Mouse (Mus musculus): ENCODE measurements around the gene Serpinb5.
"Not testable (repeated sequence)": the region's sequence is repeated elsewhere in the genome, so short reads cannot be mapped to it uniquely, and the experiment has no call there.

Gene Serpinb5

GRCm38 (mm10) chr1:106860847-106861246 lies at the start of gene Serpinb5:
Serpinb5 (plus strand) TSS chr1:106861173.
- DNase-seq, result no peak

- no peak for DNase-seq
Measured at GRCm38 (mm10) chr1:106814864-106815263, 46.1 kb upstream of the Serpinb5 start.

GRCm38 (mm10) chr1:106815265-106815664 lies 45.7 kb upstream of the Serpinb5 start:
- no peak for DNase-seq

- DNase-seq, result no peak
Measured at GRCm38 (mm10) chr1:106816766-106817165, 44.2 kb upstream of the Serpinb5 start.

GRCm38 (mm10) chr1:106818323-106818722 lies 42.6 kb upstream of the Serpinb5 start:
- peak; percentile 59 for DNase-seq

- DNase-seq, result peak; percentile 16
Measured at GRCm38 (mm10) chr1:106822297-106822696, 38.7 kb upstream of the Serpinb5 start.

- DNase-seq, result no peak
Measured at GRCm38 (mm10) chr1:106828784-106829183, 32.2 kb upstream of the Serpinb5 start.

- no peak for DNase-seq
Measured at GRCm38 (mm10) chr1:106865543-106865942, 4.6 kb downstream of the Serpinb5 start.

- DNase-seq, result no peak
Measured at GRCm38 (mm10) chr1:106866029-106866428, 5.1 kb downstream of the Serpinb5 start.

- DNase-seq, result no peak
Measured at GRCm38 (mm10) chr1:106866768-106867167, 5.8 kb downstream of the Serpinb5 start.

- DNase-seq, result no peak
Measured at GRCm38 (mm10) chr1:106869986-106870385, 9.0 kb downstream of the Serpinb5 start.

- DNase-seq, result no peak
Measured at GRCm38 (mm10) chr1:106875193-106875886, 14.4 kb downstream of the Serpinb5 start.

- no peak for DNase-seq
Measured at GRCm38 (mm10) chr1:106876147-106876546, 15.2 kb downstream of the Serpinb5 start.

- DNase-seq, result no peak
Measured at GRCm38 (mm10) chr1:106882723-106883122, 21.8 kb downstream of the Serpinb5 start.

- no peak for DNase-seq
Measured at GRCm38 (mm10) chr1:106883369-106883768, 22.4 kb downstream of the Serpinb5 start.

GRCm38 (mm10) chr1:106883812-106884211 lies 22.8 kb downstream of the Serpinb5 start:
- peak; percentile 35 for DNase-seq

GRCm38 (mm10) chr1:106895142-106895541 lies 34.2 kb downstream of the Serpinb5 start:
- not testable (repeated sequence) for DNase-seq

GRCm38 (mm10) chr1:106901406-106901805 lies 40.4 kb downstream of the Serpinb5 start:
- DNase-seq, result peak; percentile 35

- DNase-seq, result no peak
Measured at GRCm38 (mm10) chr1:106931954-106932353, 71.0 kb downstream of the Serpinb5 start.
